Mouse (Mus musculus): Measurements from ENCODE around the gene Ppp4r1.

Ppp4r1 gene

GRCm38 (mm10) chr17:65802026-65802425 is 19.7 kb downstream of the Ppp4r1 start:
- no peak for DNase-seq (ENCODE audit: low spot score in 2 of 2)

- no peak for DNase-seq (ENCODE audit: low spot score in 2 of 2)
Measured at GRCm38 (mm10) chr17:65805966-65806365, 23.6 kb downstream of the Ppp4r1 start.

GRCm38 (mm10) chr17:65806416-65806815 is 24.0 kb downstream of the Ppp4r1 start:
- DNase-seq (ENCODE audit: low spot score in 2 of 2), result no peak

- no peak for DNase-seq (ENCODE audit: low spot score in 2 of 2)
Measured at GRCm38 (mm10) chr17:65811032-65811431, 28.7 kb downstream of the Ppp4r1 start.

GRCm38 (mm10) chr17:65813763-65814162 is 31.4 kb downstream of the Ppp4r1 start:
- DNase-seq (ENCODE audit: low spot score in 2 of 2), result no peak

GRCm38 (mm10) chr17:65820197-65820596 is 37.8 kb downstream of the Ppp4r1 start:
- no peak for DNase-seq (ENCODE audit: low spot score in 2 of 2)

- no peak for DNase-seq (ENCODE audit: low spot score in 2 of 2)
Measured at GRCm38 (mm10) chr17:65822423-65822822, 40.0 kb downstream of the Ppp4r1 start.

- no peak for DNase-seq (ENCODE audit: low spot score in 2 of 2)
Measured at GRCm38 (mm10) chr17:65824246-65824645, 41.9 kb downstream of the Ppp4r1 start.

GRCm38 (mm10) chr17:65826257-65826656 is 43.9 kb downstream of the Ppp4r1 start:
- no peak for DNase-seq (ENCODE audit: low spot score in 2 of 2)

GRCm38 (mm10) chr17:65827119-65827840 is 44.9 kb downstream of the Ppp4r1 start:
- no peak for DNase-seq (ENCODE audit: low spot score in 2 of 2)

GRCm38 (mm10) chr17:65827904-65828303 is 45.5 kb downstream of the Ppp4r1 start:
- no peak for DNase-seq (ENCODE audit: low spot score in 2 of 2)

- no peak for DNase-seq (ENCODE audit: low spot score in 2 of 2)
Measured at GRCm38 (mm10) chr17:65828951-65829350, 46.6 kb downstream of the Ppp4r1 start.

GRCm38 (mm10) chr17:65830216-65830863 is 48.0 kb downstream of the Ppp4r1 start:
- DNase-seq (ENCODE audit: low spot score in 2 of 2), result no peak

GRCm38 (mm10) chr17:65833891-65834290 is 51.5 kb downstream of the Ppp4r1 start:
- no peak for DNase-seq (ENCODE audit: low spot score in 2 of 2)

- no peak for DNase-seq (ENCODE audit: low spot score in 2 of 2)
Measured at GRCm38 (mm10) chr17:65836746-65837145, 54.4 kb downstream of the Ppp4r1 start.

GRCm38 (mm10) chr17:65839541-65840256 is 57.3 kb downstream of the Ppp4r1 start:
- no peak for DNase-seq (ENCODE audit: low spot score in 2 of 2)

GRCm38 (mm10) chr17:65842669-65843381 is 60.5 kb downstream of the Ppp4r1 start:
- DNase-seq (ENCODE audit: low spot score in 2 of 2), result no peak

- no peak for DNase-seq (ENCODE audit: low spot score in 2 of 2)
Measured at GRCm38 (mm10) chr17:65845423-65845822, 63.0 kb downstream of the Ppp4r1 start.

GRCm38 (mm10) chr17:65847694-65848449 is 65.5 kb downstream of the Ppp4r1 start:
- no peak for DNase-seq (ENCODE audit: low spot score in 2 of 2)

- DNase-seq (ENCODE audit: low spot score in 2 of 2), result no peak
Measured at GRCm38 (mm10) chr17:65850487-65850886, 68.1 kb downstream of the Ppp4r1 start.

- DNase-seq (ENCODE audit: low spot score in 2 of 2), result no peak
Measured at GRCm38 (mm10) chr17:65851749-65852148, 69.4 kb downstream of the Ppp4r1 start.

All from heart, adult 9 months (tissue).